Mouse (Mus musculus) embryonic fibroblast, embryonic 13.5 days (primary cell): ENCODE data around the gene Rrbp1. TPM values are rescaled to one million over a fixed set of nuclear protein-coding genes. Genes with fewer than 3 reads are reported as not detected.

Experiments used
- H3K27ac ChIP-seq: 2 replicates; pipeline ENCODE4 v1.5.1; 2012; ENCODE audit warnings: low read length, control low read depth, inconsistent platforms; ENCODE audit not compliant: insufficient read depth
- H3K4me1 ChIP-seq: 2 replicates; pipeline ENCODE4 v1.6.1; 2011; ENCODE audit warnings: low read length; ENCODE audit not compliant: control insufficient read depth, insufficient read depth
- H3K4me3 ChIP-seq: 2 replicates; pipeline ENCODE4 v1.5.1; 2011; ENCODE audit warnings: mild to moderate bottlenecking, control low read depth, low read length; ENCODE audit not compliant: insufficient read depth
- CTCF ChIP-seq: IDR thresholded peaks from 2 replicates; pipeline ENCODE4 v1.5.1; 2011; ENCODE audit warnings: mild to moderate bottlenecking, control low read depth, low read length, moderate library complexity, borderline replicate concordance; ENCODE audit not compliant: insufficient read depth
- POLR2A ChIP-seq: IDR thresholded peaks from 2 replicates; pipeline ENCODE4 v1.6.1; 2011; ENCODE audit warnings: low read depth, mild to moderate bottlenecking, control low read depth, low read length, moderate library complexity
- polyA plus RNA-seq: library from polyadenylated mRNA; stranded (reverse); fragments of >200 nt; gene quantifications from 2 replicates; pipeline ENCODE4 v1.2.4, GENCODE M21; 2011; ENCODE audit warnings: low read depth; ENCODE audit not compliant: missing spikeins, insufficient read length

The Rrbp1 gene
- polyA plus RNA-seq, 1 experiment = 538 TPM

DNA sequence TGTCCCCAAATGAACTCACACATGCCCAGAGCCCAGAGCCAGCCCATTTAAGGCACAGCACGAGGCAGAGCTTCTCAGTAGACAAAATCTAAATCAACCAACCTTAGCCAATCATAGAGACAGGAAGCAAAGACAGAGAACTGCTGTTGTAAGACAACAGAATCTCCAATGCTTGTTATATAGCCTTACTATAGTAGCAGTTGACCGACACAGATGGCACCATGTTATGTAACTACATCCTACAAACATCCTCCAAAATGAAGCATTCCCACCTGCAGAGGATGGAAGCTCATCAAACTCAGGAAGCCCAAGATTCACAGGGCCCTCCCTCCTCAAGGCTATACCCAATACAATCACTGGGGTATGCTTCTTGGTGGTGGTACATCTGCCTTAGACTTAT is 23.6 kb downstream of the Rrbp1 start:
- Histone ChIP-seq H3K4me1 (peaks cover 3% of the 10 kb centered on the region; the same call in 1 of the 2 replicates), H3K27ac (no peak overlapping the region), H3K4me3 (no peak overlapping the region)
- TF ChIP-seq POLR2A (no peak), CTCF (no peak)

DNA sequence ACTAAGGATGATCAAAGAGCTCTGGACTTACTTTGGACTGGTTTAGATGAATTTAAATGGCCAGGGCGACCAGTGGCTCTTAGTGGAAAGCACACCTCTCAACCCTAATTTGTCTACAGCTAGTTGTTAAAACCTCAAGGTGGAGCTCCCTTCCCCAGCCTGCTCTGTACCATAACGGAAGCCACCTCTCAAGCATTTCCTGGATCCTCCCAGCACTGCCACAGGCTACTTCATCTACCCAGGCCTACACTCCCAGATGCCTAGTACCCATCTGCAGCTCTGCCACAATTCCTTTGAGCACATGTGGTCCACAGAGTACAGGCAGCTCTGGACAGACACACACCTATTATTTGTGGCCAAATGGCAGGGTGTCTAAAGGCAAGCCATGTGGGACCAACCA is 27.6 kb downstream of the Rrbp1 start:
- TF ChIP-seq POLR2A (no peak), CTCF (no peak)
- Histone ChIP-seq H3K4me1 (peaks cover 3% of the 10 kb centered on the region; the same call in 1 of the 2 replicates), H3K27ac (no peak overlapping the region), H3K4me3 (no peak overlapping the region)

DNA sequence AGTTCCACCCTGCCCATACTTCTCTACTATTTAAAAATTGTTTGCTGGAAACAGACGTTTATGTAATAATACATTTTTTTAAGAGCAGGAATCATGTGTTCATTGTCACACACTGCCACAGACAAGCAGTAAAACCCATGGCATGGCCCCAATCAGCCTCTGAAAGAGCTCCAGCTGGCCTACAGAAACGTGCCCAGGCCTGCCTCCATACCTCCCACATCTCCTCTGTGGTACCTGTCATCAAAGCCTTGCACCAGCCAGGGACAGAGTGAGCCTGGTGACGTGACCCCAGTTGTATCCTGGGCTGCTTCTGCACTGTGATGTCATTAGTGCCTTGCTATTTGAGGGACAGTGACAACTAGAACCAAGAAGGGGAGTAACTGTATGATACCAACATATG is 28.2 kb downstream of the Rrbp1 start:
- no peak overlapping the region for H3K27ac ChIP-seq
- no peak for TF ChIP-seq POLR2A
- TF ChIP-seq CTCF = no peak
- H3K4me1 ChIP-seq = peaks cover 3% of the 10 kb centered on the region; the same call in 1 of the 2 replicates
- no peak overlapping the region for H3K4me3 ChIP-seq

- TF ChIP-seq POLR2A (no peak), CTCF (no peak)
- Histone ChIP-seq H3K27ac (no peak overlapping the region), H3K4me1 (peaks cover 3% of the 10 kb centered on the region; the same call in 1 of the 2 replicates), H3K4me3 (no peak overlapping the region)
Measured at GRCm38 (mm10) chr2:143982152-143982551, 28.9 kb downstream of the Rrbp1 start.

DNA sequence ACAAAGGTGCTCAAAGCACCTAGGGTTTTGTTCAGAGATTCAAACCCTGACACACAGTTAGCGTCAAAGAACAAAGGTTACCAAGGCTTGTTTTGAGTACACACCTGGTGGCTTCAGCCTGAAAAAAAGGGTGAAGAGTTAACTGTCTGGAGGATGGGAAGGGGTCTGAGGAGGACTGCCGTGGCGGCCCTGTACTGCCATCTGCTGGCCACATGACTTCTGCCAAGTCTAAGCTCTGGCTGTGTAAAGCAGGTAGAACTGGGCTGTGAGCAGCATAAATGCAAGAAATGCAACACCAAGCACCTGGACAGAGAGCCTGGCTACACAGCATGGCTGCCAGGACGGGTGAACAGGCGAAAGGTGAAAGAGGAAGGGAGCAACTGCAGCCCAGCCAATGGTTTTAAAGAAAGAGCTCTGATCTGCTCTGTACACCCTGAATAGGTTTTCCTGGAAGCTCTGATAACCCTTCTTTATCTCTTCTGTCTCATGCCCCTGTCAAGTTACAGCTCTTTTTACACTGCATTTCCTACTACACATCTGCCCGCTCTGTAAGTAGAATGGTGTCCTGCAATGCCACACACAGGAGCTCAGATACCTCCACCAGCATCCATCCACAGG is 30.2 kb downstream of the Rrbp1 start:
- TF ChIP-seq POLR2A = no peak
- peak; percentile 66 for TF ChIP-seq CTCF
- H3K27ac ChIP-seq = no peak overlapping the region
- H3K4me3 ChIP-seq = no peak overlapping the region
- peaks cover 3% of the 10 kb centered on the region; the same call in 1 of the 2 replicates for H3K4me1 ChIP-seq

DNA sequence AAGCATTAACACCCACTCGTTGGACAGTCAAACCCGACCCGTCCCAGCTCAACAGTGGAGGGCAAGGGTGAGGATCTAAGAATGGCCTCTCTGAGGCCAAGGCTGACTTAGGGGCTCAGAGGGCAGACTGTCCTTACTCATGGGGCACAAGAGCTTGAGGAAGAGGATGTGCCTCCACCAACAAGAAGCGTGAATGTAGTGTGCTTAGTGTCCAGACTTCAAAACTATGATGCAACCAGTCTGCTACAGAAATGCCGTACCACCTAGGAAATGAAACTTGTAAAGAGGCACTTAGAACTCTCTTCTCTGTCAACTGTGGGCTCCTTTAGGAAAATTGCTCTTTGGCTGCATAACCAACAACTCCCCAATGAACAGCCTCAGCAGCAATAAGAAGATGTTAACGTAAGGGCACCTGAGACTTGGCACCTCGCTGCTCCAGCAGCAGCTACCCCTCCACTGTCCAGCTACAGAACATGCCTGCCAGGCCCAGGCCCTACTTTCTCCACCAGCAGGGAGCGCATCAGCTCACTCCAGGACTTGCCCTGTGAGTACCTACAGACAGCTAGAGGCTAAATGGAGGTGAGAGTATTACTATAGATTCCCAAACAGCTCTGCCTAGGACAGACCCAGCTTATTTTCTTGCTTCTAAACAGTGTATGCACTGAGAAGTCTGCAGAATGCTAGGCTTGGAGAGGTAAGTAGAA is 32.5 kb downstream of the Rrbp1 start:
- no peak overlapping the region for H3K4me3 ChIP-seq
- no peak overlapping the region for H3K27ac ChIP-seq

DNA sequence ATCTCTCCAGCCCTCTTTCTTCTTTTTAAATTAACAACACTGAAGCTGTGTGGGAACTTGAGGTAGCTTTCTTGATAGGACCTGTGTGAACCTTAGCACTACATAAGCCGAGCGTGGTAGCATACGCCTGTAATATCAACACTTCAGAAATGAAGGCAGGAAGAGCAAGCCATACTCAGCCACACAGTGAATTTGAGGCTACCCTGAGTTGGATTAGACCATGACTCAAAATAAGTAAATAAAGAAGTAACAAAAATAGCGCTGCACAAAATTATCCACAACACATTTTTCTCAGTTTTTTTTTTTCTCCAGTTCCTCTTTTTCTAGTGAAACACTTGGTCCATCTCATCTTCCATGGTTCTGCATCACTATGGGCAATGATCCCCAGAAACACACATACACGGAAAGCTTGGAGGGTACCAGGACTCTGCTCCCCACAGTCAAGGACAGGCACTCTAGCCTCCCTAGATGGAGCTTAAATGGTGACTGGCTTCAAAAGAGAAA is 35.9 kb downstream of the Rrbp1 start:
- Histone ChIP-seq H3K4me3 (no peak overlapping the region), H3K4me1 (no peaks in the 10 kb centered on the region), H3K27ac (no peak overlapping the region)
- TF ChIP-seq POLR2A = no peak
- TF ChIP-seq CTCF = no peak

More for the DNA sequence above, 32.5 kb downstream of the Rrbp1 start:
- TF ChIP-seq POLR2A (no peak), CTCF (0 out of 2 replicates have a peak, but pooled peaks have one; percentile 8)
- H3K4me1 ChIP-seq = peaks cover 2% of the 10 kb centered on the region; the same call in 1 of the 2 replicates

DNA sequence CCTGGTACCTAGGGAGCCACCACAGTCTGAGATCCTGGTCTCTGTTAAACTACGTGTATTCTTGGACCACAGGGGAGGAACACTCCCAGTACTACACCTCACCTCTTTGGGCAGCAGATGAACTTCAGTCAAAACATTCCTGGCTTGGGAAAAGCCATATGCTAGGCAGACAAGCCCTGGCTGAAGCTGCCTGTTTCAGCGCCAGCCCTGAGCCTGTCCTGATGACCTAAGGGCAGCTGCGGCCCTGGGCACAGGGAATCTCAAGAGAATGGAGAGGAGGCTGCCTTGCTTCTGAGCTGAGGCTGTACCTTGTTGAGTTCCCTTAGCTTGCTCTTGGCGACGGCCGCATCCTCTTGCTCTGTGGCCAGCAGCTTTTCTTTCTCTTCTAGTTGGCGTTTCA is 37.9 kb downstream of the Rrbp1 start:
- TF ChIP-seq POLR2A (no peak), CTCF (no peak)
- H3K27ac ChIP-seq = no peak overlapping the region
- H3K4me3 ChIP-seq = no peak overlapping the region
- no peaks in the 10 kb centered on the region for H3K4me1 ChIP-seq

DNA sequence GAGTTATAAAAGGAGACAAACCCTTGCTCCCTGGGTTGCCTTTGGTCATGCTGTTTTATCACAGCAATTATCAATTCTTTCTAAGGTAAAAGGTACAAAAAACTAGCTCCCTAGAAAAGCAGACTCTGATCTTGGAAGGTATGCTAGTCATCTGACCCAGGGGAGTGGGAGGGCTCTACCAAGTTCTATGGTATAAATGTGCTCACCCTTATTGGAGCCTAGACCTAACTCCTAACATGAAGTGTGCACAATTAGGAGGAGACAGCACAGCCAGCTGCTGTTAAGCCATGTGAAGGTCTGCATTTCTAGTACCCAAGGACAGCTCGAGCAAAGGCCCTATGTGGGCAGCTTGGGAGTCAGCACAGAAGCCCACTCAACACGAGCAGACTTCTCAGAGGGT is 39.2 kb downstream of the Rrbp1 start:
- H3K4me3 ChIP-seq = no peak overlapping the region
- no peak overlapping the region for H3K27ac ChIP-seq
- no peak for TF ChIP-seq CTCF
- no peak for TF ChIP-seq POLR2A
- H3K4me1 ChIP-seq = no peaks in the 10 kb centered on the region

DNA sequence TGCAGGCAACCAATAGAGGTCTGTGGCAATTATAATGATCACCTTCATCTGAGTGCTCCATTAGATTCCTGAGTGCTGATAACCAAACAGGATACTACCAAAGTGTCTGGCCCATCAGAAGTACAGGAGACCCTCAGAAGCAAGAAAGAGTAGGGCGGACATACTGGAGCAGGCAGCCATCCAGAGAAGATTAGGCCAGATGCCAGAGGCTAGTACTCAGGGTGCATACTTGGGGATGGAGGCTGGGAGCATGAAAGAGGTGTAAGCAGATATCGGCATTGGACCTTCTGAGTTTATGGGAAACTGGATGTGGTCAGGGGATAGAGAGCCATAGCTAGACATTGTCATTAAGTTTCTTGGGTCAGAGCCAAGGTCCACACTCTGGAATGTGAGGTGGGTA is 40.2 kb downstream of the Rrbp1 start:
- no peaks in the 10 kb centered on the region for H3K4me1 ChIP-seq
- TF ChIP-seq POLR2A = no peak
- no peak for TF ChIP-seq CTCF
- no peak overlapping the region for H3K4me3 ChIP-seq
- no peak overlapping the region for H3K27ac ChIP-seq
